Mouse (Mus musculus) intestine, postnatal 0 days (tissue): ENCODE data around the gene Kif19a. TPM values are rescaled to one million over a fixed set of nuclear protein-coding genes. Genes with fewer than 3 reads are reported as not detected.

Source experiments
- ATAC-seq: fragments of 200-750 bp; cut with Nextera tagmentation; 2 replicates; pipeline ENCODE4 v1.8.0; 2017; ENCODE audit warnings: mild to moderate bottlenecking, moderate TSS enrichment, moderate library complexity
- H3K27ac ChIP-seq: fragments of 300-500 bp; sonication (generic); 2 replicates; pipeline ENCODE4 v1.5.1; 2014; ENCODE audit warnings: mild to moderate bottlenecking, low read depth, low read length, moderate library complexity
- H3K27me3 ChIP-seq: fragments of 300-500 bp; sonication (generic); replicated peaks from 2 replicates; pipeline ENCODE4 v1.6.1; 2014; ENCODE audit warnings: low read length, mixed read lengths; ENCODE audit not compliant: control insufficient read depth, insufficient read depth
- H3K36me3 ChIP-seq: fragments of 300-500 bp; sonication (generic); 2 replicates; pipeline ENCODE4 v1.6.1; 2014; ENCODE audit warnings: mild to moderate bottlenecking, moderate library complexity; ENCODE audit not compliant: control insufficient read depth, insufficient read depth
- H3K4me1 ChIP-seq: fragments of 300-500 bp; sonication (generic); replicated peaks from 2 replicates; pipeline ENCODE4 v1.6.1; 2014; ENCODE audit warnings: antibody characterized with exemption, low read length, mixed read lengths; ENCODE audit not compliant: control insufficient read depth, insufficient read depth
- H3K4me2 ChIP-seq: fragments of 300-500 bp; sonication (generic); replicated peaks from 2 replicates; pipeline ENCODE4 v1.6.1; 2014; ENCODE audit warnings: low read depth, mild to moderate bottlenecking, moderate library complexity
- H3K4me3 ChIP-seq: fragments of 300-500 bp; sonication (generic); 2 replicates; pipeline ENCODE4 v1.5.1; 2014; ENCODE audit warnings: low read depth, low read length
- H3K9ac ChIP-seq: fragments of 300-500 bp; sonication (generic); 2 replicates; pipeline ENCODE4 v1.6.1; 2014; ENCODE audit warnings: mild to moderate bottlenecking, low read depth, low read length
- H3K9me3 ChIP-seq: fragments of 300-500 bp; sonication (generic); 2 replicates; pipeline ENCODE4 v1.6.1; 2016; ENCODE audit warnings: mixed run types; ENCODE audit not compliant: control insufficient read depth
- CTCF ChIP-seq: sonication (generic); IDR thresholded peaks from 2 replicates; pipeline ENCODE4 v1.5.1; 2016; ENCODE audit warnings: low read depth, mild to moderate bottlenecking, control low read depth, antibody characterized with exemption, moderate library complexity
- WGBS: fragments of 180-500 bp; shearing (Covaris S2); extraction: QIAGEN DNeasy Blood & Tissue Kit; methylation state at CpG from one replicate; pipeline ENCODE4 v1.1.7; 2014; 5-methylcytosine and 5-hydroxymethylcytosine counted together
- polyA plus RNA-seq: library from polyadenylated mRNA; unstranded; fragments of >200 nt; fragmentation: Nextera tagmentation; extraction: Ambion mirVana; gene quantifications from 2 replicates; pipeline ENCODE4 v1.2.1, GENCODE M21; 2015

The Kif19a gene
- polyA plus RNA-seq, 1 experiment from 2014 or later = 0.21 TPM

DNA sequence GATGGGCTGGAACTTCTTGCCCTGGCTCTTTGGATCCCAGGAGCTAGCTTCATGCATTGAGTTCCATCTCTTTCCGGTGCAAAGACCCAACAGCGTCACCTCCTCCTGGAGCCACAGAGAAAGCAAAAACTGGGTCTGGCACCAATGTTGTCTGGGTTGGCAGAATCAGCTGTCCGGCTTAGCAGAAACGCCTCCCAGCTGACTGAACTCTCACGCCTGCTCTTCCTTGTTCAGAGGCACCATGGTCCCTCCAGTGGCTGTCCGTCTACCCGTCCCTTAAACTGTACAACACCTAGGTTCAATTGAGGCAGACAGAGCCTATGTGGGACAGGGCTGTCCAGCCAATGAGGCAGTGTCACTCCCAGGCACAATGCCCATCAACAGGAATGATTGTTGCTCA lies 32.0 kb downstream of the Kif19a start:
- Histone ChIP-seq H3K9ac (no peak overlapping the region), H3K36me3 (no peaks in the 10 kb centered on the region), H3K4me1 (no peaks in the 10 kb centered on the region), H3K27me3 (peaks cover 24% of the 10 kb centered on the region), H3K9me3 (no peaks in the 10 kb centered on the region), H3K4me3 (no peak overlapping the region), H3K4me2 (no peak overlapping the region), H3K27ac (no peak overlapping the region)
- no peak for TF ChIP-seq CTCF
- no peak for ATAC-seq
- 90% methylated on average over 7 of the region's 7 CpGs for WGBS

DNA sequence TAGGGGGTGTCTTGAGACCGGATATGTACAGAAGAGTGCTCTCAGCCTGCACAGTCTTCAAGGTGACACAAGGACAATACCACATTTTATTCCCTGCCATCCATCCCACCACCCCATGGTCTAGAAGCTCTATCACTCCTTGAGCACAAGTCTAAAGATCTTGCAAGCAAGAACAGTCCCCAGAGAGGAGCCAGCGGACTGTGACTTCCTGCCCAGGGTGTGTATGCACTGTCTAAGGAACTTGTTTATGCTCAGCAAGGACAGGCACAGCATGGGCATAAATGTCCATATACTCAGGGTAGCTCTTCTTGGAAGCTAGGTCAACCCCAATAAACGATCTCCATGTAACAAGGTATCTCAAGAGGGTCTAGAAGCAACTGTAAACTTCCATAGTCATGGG lies 32.8 kb downstream of the Kif19a start:
- H3K4me3 ChIP-seq = no peak overlapping the region
- no peak overlapping the region for H3K9ac ChIP-seq
- H3K27ac ChIP-seq = no peak overlapping the region
- WGBS = 78% methylated on average over 3 of the region's 3 CpGs
- no peak for ATAC-seq
- no peak overlapping the region for H3K4me2 ChIP-seq
- no peaks in the 10 kb centered on the region for H3K9me3 ChIP-seq
- H3K27me3 ChIP-seq = peaks cover 16% of the 10 kb centered on the region
- no peak for TF ChIP-seq CTCF
- H3K4me1 ChIP-seq = no peaks in the 10 kb centered on the region
- H3K36me3 ChIP-seq = no peaks in the 10 kb centered on the region

DNA sequence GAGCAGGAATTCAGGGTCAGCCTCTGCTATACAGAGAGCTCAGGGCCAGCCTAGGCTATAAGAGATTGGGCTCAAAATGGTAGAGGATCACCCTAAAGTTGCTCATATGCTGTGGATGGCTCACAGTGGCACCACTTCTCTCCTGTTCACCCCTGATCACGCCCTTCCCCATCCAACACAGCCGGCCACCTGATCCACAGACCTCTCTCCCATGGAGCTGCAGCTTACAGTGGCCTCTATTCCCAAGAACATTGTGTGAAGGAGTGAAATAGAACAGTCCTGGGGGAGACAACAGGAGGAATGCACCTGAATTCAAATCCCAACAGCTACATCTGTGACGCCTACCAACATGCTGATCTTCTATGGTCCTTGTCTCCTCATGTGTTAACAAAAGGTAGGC lies 33.4 kb downstream of the Kif19a start, which contains the start of gene Gpr142:
Gpr142 (plus strand) TSS at position 301 of the 400 bp plus-strand sequence.
- 97% methylated on average over 3 of the region's 3 CpGs for WGBS
- Histone ChIP-seq H3K9me3 (no peaks in the 10 kb centered on the region), H3K4me1 (no peaks in the 10 kb centered on the region), H3K36me3 (no peaks in the 10 kb centered on the region), H3K4me3 (no peak within 1 kb of the TSS), H3K27ac (no peak within 1 kb of the TSS), H3K27me3 (peaks cover 9% of the 10 kb centered on the region), H3K4me2 (no peak within 1 kb of the TSS), H3K9ac (no peak within 1 kb of the TSS)
- TF ChIP-seq CTCF = no peak
- ATAC-seq = no peak

DNA sequence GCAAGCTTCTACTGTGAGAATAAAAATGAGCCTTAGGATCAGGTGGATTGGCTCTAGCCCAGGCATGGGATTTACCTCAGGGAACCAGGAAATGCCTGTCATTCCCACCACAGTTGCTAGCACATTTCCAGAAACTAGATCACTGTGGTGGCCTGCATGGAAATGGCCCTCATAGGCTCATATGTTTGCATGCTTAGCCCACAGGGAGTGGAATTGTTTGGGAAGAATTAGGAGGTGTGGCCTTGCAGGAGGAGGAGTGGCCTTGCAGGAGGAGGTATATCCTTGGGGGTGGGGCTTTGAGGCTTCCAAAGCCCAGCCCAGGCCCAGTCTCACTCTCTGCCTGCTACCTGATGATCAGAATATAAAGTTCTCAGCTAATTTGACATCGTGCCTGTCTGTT lies 36.7 kb downstream of the Kif19a start:
- WGBS = 100% methylated on average over 1 of the region's 1 CpGs
- no peaks in the 10 kb centered on the region for H3K36me3 ChIP-seq
- TF ChIP-seq CTCF = no peak
- H3K27ac ChIP-seq = no peak overlapping the region
- no peaks in the 10 kb centered on the region for H3K4me1 ChIP-seq
- no peak overlapping the region for H3K9ac ChIP-seq
- no peak overlapping the region for H3K4me2 ChIP-seq
- no peak overlapping the region for H3K4me3 ChIP-seq
- H3K27me3 ChIP-seq = no peaks in the 10 kb centered on the region
- no peaks in the 10 kb centered on the region for H3K9me3 ChIP-seq
- no peak for ATAC-seq

DNA sequence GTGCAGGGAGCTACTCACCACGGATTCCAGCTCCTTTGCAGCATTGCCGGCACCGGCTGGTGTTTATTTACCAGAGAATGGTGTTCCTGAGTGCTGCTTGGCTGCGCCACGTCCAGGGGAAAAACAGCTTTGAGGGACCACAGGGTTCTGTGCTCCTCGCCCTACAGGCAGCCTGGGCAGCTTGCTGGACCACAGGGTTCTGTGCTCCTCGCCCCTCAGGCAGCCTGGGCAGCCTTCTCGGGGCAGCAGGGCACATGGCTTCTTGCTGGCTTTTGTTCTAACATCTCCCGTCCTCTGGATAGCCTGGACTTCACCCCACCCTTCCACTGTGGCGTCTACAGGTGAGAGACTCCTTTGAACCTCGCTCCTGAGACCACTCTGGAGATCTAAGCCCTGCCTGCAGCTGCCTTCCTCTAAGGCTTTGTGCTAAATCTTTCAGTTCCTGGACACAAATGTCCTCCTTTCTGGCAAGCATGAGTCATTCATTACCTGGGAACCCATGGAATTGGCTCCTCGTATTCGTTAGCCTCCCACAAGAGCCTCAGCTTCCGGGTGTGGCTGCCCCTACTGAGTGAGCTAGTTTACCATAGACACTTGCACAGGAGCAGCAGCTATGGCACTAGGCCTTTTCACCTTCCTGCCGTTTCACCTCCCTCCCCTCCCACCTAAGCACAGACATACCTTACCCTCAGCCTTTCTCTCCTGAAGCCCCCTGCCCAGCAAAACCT lies 37.5 kb downstream of the Kif19a start:
- no peak overlapping the region for H3K4me3 ChIP-seq
- no peaks in the 10 kb centered on the region for H3K36me3 ChIP-seq
- H3K4me1 ChIP-seq = no peaks in the 10 kb centered on the region
- no peak overlapping the region for H3K4me2 ChIP-seq
- no peak for TF ChIP-seq CTCF
- no peaks in the 10 kb centered on the region for H3K9me3 ChIP-seq
- no peak overlapping the region for H3K9ac ChIP-seq
- no peak overlapping the region for H3K27ac ChIP-seq
- 35% methylated on average over 15 of the region's 15 CpGs for WGBS
- ATAC-seq = no peak; the same call in 1 of the 2 replicates
- no peaks in the 10 kb centered on the region for H3K27me3 ChIP-seq

DNA sequence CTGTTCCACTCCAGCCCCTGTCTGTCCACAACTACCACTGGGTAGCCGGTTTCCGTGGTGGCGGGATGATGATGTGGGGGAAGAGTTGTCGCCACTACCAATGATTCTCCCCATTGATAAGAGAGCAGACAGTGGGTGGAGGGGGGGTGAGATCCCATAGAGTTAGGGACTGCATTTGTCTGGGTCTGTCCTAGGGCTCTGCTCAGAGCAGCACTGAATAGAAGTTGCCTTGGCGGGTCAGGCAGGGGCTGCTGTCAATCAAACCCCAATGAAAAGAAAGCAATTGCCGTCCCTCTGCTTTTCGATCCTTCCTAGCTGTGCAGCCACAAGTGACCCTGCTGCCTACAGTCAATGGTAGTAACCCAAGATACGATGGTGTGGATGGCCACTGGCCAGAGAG lies 38.8 kb downstream of the Kif19a start:
- H3K27ac ChIP-seq = no peak overlapping the region
- 68% methylated on average over 8 of the region's 8 CpGs for WGBS
- TF ChIP-seq CTCF = no peak
- H3K36me3 ChIP-seq = no peaks in the 10 kb centered on the region
- no peaks in the 10 kb centered on the region for H3K4me1 ChIP-seq
- no peak for ATAC-seq
- H3K27me3 ChIP-seq = no peaks in the 10 kb centered on the region
- H3K9ac ChIP-seq = no peak overlapping the region
- no peak overlapping the region for H3K4me3 ChIP-seq
- no peak overlapping the region for H3K4me2 ChIP-seq
- no peaks in the 10 kb centered on the region for H3K9me3 ChIP-seq
